Mouse (Mus musculus) kidney, embryonic 16.5 days (tissue): ENCODE data around the gene Lrrc49. TPM values are rescaled to one million over a fixed set of nuclear protein-coding genes. Genes with fewer than 3 reads are reported as not detected.

ENCODE experiments used
- ATAC-seq: fragments of 200-750 bp; cut with Nextera tagmentation; 2 replicates; pipeline ENCODE4 v1.8.0; 2017; ENCODE audit warnings: moderate TSS enrichment; ENCODE audit not compliant: low FRiP score, low TSS enrichment
- H3K27ac ChIP-seq: fragments of 300-500 bp; sonication (generic); 2 replicates; pipeline ENCODE4 v1.5.1; 2014; ENCODE audit warnings: low read length
- H3K27me3 ChIP-seq: fragments of 300-500 bp; sonication (generic); 2 replicates; pipeline ENCODE4 v1.6.1; 2014; ENCODE audit warnings: low read length, control low read depth, mixed read lengths; ENCODE audit not compliant: insufficient read depth
- H3K36me3 ChIP-seq: fragments of 300-500 bp; sonication (generic); 2 replicates; pipeline ENCODE4 v1.6.1; 2014; ENCODE audit warnings: low read length, control low read depth, mixed read lengths; ENCODE audit not compliant: insufficient read depth
- H3K4me1 ChIP-seq: fragments of 300-500 bp; sonication (generic); 2 replicates; pipeline ENCODE4 v1.6.1; 2014; ENCODE audit warnings: low read length, control low read depth, mixed read lengths; ENCODE audit not compliant: insufficient read depth
- H3K4me2 ChIP-seq: fragments of 300-500 bp; sonication (generic); replicated peaks from 2 replicates; pipeline ENCODE4 v1.6.1; 2014; ENCODE audit warnings: low read depth, low read length
- H3K4me3 ChIP-seq: fragments of 300-500 bp; sonication (generic); 2 replicates; pipeline ENCODE4 v1.5.1; 2014; ENCODE audit warnings: mild to moderate bottlenecking, low read length
- H3K9ac ChIP-seq: fragments of 300-500 bp; sonication (generic); replicated peaks from 2 replicates; pipeline ENCODE4 v1.6.1; 2014; ENCODE audit warnings: low read length
- H3K9me3 ChIP-seq: fragments of 300-500 bp; sonication (generic); 2 replicates; pipeline ENCODE4 v1.6.1; 2016; ENCODE audit warnings: low read length, control low read depth
- WGBS: fragments of 180-500 bp; shearing (Covaris S2); extraction: QIAGEN DNeasy Blood & Tissue Kit; methylation state at CpG from one replicate; pipeline ENCODE4 v1.1.7; 2014; 5-methylcytosine and 5-hydroxymethylcytosine counted together
- polyA plus RNA-seq: library from polyadenylated mRNA; unstranded; fragments of >200 nt; fragmentation: Nextera tagmentation; extraction: Ambion mirVana; gene quantifications from 2 replicates; pipeline ENCODE4 v1.2.1, GENCODE M21; 2015

The Lrrc49 gene
- polyA plus RNA-seq, 1 experiment from 2014 or later, result 16.7 TPM

DNA sequence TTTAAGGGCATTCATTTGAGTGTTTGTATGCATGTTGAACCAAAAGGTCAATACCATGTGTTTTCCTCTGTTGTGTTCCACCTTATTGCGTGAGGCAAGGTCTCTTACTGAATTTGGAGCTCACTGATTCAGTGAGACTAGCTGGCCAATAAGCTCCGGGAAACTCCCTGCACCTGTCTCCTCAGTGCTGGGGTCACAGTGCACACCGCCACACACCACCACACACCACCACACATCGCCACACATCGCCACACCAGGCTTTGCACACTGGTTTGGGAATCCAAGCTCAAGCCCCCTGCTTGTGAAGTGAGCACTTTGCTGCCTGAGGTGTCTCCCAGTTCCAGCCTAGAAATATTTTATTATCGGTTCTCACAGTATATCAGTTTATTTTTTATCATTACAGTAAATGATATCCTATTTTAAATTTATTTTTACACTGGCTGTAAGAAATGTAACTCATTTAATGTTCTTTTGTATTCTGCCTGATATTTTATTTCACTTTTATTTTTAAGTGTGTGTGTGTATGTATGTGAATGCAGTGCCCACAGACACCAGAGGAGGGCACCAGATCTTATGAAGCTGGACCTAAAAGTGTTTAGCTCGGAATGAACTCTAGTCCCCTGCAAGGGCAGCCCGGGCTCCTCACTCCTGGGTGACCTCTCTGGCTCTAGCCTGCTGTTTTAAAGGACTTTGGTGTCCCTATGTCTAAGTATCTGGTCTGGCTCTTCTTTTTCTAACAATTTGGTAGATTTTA is 96.9 kb downstream of the Lrrc49 start:
- 83% methylated on average over 8 of the region's 8 CpGs for WGBS
- Histone ChIP-seq H3K27me3 (no peaks in the 10 kb centered on the region), H3K27ac (no peak overlapping the region), H3K4me2 (no peak overlapping the region), H3K9me3 (no peaks in the 10 kb centered on the region), H3K9ac (no peak overlapping the region), H3K36me3 (peaks cover 6% of the 10 kb centered on the region), H3K4me1 (no peaks in the 10 kb centered on the region), H3K4me3 (no peak overlapping the region)
- ATAC-seq, result no peak

- no peak for ATAC-seq
- no peak overlapping the region for H3K9ac ChIP-seq
- H3K27me3 ChIP-seq, result no peaks in the 10 kb centered on the region
- H3K9me3 ChIP-seq, result no peaks in the 10 kb centered on the region
- no peak overlapping the region for H3K4me2 ChIP-seq
- peaks cover 9% of the 10 kb centered on the region for H3K36me3 ChIP-seq
- H3K4me1 ChIP-seq, result no peaks in the 10 kb centered on the region
- WGBS, result 78% methylated on average over 10 of the region's 10 CpGs
- H3K27ac ChIP-seq, result no peak overlapping the region
- H3K4me3 ChIP-seq, result no peak overlapping the region
These were observed 99.0 kb downstream of the Lrrc49 start for GRCm38 (mm10) chr9:60588914-60589313.

DNA sequence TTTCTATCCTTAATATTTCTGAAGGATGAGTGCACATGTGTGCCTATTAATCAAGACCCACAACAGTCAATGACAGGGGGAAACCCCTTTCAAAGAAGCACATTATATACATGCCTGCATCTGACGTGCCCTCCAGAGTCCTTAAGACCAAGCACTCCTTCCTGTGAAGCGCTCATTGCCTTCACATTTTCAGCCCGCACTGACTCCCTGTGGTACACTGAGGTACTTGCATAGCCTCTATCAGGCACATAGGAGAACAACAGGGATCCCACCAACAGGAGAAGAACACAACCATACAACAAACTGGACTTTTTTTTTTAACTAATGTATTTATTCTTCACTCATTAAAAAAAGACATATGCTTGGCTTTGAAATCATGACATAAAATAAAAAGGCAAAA is 101.0 kb downstream of the Lrrc49 start:
- Histone ChIP-seq H3K9ac (no peak overlapping the region), H3K36me3 (peaks cover 9% of the 10 kb centered on the region), H3K9me3 (no peaks in the 10 kb centered on the region), H3K4me3 (no peak overlapping the region), H3K4me2 (no peak overlapping the region), H3K27ac (no peak overlapping the region), H3K27me3 (no peaks in the 10 kb centered on the region), H3K4me1 (no peaks in the 10 kb centered on the region; the same call in 1 of the 2 replicates)
- no peak for ATAC-seq
- 86% methylated on average over 3 of the region's 3 CpGs for WGBS

DNA sequence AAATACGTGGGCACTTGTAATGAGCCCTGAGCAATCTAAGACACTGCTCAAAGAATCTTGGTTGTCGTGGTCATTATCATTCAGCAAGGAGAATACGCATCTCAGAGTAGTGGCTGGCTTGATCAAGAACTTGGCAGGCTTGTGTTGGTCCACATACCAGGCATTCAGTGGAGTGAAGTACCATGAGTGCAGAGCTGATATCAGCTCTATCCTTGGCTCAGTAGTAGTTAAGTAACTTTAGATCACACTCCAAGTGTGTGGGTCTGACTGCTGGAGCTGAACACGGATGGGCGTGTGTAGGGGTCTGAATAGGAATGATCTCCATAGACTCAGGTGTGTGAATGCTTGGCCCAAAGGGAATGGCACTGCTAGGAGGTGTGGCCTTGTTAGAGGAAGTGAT is 102.8 kb downstream of the Lrrc49 start:
- no peak overlapping the region for H3K9ac ChIP-seq
- no peak overlapping the region for H3K27ac ChIP-seq
- H3K4me3 ChIP-seq, result no peak overlapping the region
- H3K27me3 ChIP-seq, result no peaks in the 10 kb centered on the region
- WGBS, result 86% methylated on average over 5 of the region's 5 CpGs
- ATAC-seq, result no peak
- no peaks in the 10 kb centered on the region for H3K9me3 ChIP-seq
- no peaks in the 10 kb centered on the region; the same call in 1 of the 2 replicates for H3K4me1 ChIP-seq
- H3K4me2 ChIP-seq, result no peak overlapping the region
- H3K36me3 ChIP-seq, result peaks cover 6% of the 10 kb centered on the region; the same call in 1 of the 2 replicates

DNA sequence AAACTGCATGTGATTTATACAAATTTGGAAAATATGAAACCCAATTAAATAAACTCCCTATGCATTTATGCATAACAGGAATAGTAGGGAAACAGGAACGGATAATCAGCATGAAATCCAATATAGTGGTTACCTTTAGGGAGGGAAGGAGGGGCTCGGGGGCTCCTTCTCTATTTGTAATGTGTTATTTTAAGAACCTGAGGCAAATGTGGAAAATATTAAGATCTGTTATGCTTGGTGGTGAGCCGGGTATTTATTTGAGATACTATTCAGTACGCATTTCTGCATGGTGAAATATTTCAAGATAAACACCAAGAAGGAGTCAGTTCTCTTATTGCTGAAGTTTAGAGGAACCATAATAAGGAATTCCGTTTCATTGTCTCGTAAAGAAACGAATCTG is 105.4 kb downstream of the Lrrc49 start:
- Histone ChIP-seq H3K4me3 (no peak overlapping the region), H3K36me3 (peaks cover 6% of the 10 kb centered on the region; the same call in 1 of the 2 replicates), H3K4me1 (no peaks in the 10 kb centered on the region; the same call in 1 of the 2 replicates), H3K27ac (no peak overlapping the region), H3K27me3 (no peaks in the 10 kb centered on the region), H3K9me3 (no peaks in the 10 kb centered on the region), H3K4me2 (no peak overlapping the region), H3K9ac (no peak overlapping the region)
- ATAC-seq, result no peak
- WGBS, result 58% methylated on average over 7 of the region's 7 CpGs

DNA sequence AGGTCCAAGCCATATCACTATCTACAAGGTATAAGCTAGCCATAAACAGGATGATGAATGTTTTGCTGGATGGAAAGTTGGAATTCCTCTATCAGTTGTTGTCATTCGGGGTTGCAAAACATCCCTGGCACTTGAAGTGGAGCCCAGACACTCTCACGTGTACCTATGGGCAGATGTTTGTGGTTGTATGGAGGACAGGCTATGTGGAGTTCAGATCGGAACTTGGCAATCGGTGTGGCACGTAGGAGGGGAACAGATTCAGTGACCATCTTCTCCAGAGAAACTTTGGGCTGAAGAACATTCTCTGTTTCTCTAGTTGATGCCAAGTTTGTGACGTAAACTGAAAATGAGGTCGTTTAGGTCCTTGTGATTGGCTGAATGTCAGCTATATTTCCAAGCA is 114.9 kb downstream of the Lrrc49 start:
- no peak for ATAC-seq
- 85% methylated on average over 7 of the region's 7 CpGs for WGBS
- no peaks in the 10 kb centered on the region for H3K36me3 ChIP-seq

GRCm38 (mm10) chr9:60571725-60572124 is 116.2 kb downstream of the Lrrc49 start:
- no peaks in the 10 kb centered on the region for H3K27me3 ChIP-seq
- ATAC-seq, result no peak
- 94% methylated on average over 4 of the region's 4 CpGs for WGBS
- no peak overlapping the region for H3K4me3 ChIP-seq
- H3K4me1 ChIP-seq, result no peaks in the 10 kb centered on the region
- no peak overlapping the region for H3K4me2 ChIP-seq
- H3K9me3 ChIP-seq, result no peaks in the 10 kb centered on the region
- H3K36me3 ChIP-seq, result no peaks in the 10 kb centered on the region
- no peak overlapping the region for H3K27ac ChIP-seq
- H3K9ac ChIP-seq, result no peak overlapping the region

More for the DNA sequence above, 114.9 kb downstream of the Lrrc49 start:
- H3K9me3 ChIP-seq, result no peaks in the 10 kb centered on the region
- no peak overlapping the region for H3K4me3 ChIP-seq
- no peaks in the 10 kb centered on the region for H3K4me1 ChIP-seq
- H3K9ac ChIP-seq, result no peak overlapping the region
- H3K4me2 ChIP-seq, result no peak overlapping the region
- H3K27ac ChIP-seq, result no peak overlapping the region
- no peaks in the 10 kb centered on the region for H3K27me3 ChIP-seq

- Histone ChIP-seq H3K4me2 (no peak overlapping the region), H3K4me1 (no peaks in the 10 kb centered on the region), H3K27ac (no peak overlapping the region), H3K9ac (no peak overlapping the region), H3K4me3 (no peak overlapping the region), H3K27me3 (no peaks in the 10 kb centered on the region), H3K9me3 (no peaks in the 10 kb centered on the region), H3K36me3 (no peaks in the 10 kb centered on the region)
- no peak for ATAC-seq
- 88% methylated on average over 4 of the region's 4 CpGs for WGBS
These were observed 116.9 kb downstream of the Lrrc49 start for GRCm38 (mm10) chr9:60571041-60571440.

- Histone ChIP-seq H3K4me2 (no peak overlapping the region), H3K9ac (no peak overlapping the region), H3K4me1 (0 out of 2 replicates have a peak, but pooled peaks cover under 1% of the 10 kb centered on the region), H3K4me3 (no peak overlapping the region), H3K9me3 (no peaks in the 10 kb centered on the region), H3K36me3 (no peaks in the 10 kb centered on the region), H3K27me3 (no peaks in the 10 kb centered on the region), H3K27ac (no peak overlapping the region)
- ATAC-seq, result no peak
- WGBS, result 80% methylated on average over 2 of the region's 2 CpGs
These were observed 118.6 kb downstream of the Lrrc49 start for GRCm38 (mm10) chr9:60569366-60569765.

DNA sequence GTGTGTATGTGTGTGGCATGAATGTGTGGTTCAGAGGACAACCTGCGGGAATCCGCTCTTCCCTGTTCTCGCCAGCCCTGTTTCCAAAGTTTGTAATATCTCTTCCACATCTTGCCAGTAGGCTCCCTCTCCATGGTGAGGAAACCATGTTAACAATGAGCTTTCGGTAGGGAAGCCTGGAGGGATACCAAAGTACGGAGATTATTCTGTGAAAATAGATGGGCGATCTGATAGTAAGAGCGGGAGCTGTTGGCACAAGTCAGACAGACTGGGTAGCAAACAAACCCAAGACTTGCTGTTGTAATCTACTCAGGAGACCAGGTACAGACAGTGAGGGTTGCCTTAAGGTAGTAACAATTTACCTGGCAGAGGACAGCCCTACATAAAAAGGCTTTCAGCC is 124.1 kb downstream of the Lrrc49 start:
- H3K27ac ChIP-seq, result peak overlapping the region; percentile 95
- no peak overlapping the region for H3K4me2 ChIP-seq
- WGBS, result 76% methylated on average over 7 of the region's 7 CpGs

More for the DNA sequence above, 124.1 kb downstream of the Lrrc49 start:
- no peaks in the 10 kb centered on the region for H3K36me3 ChIP-seq
- H3K27me3 ChIP-seq, result no peaks in the 10 kb centered on the region
- H3K4me1 ChIP-seq, result peaks cover 42% of the 10 kb centered on the region
- H3K9ac ChIP-seq, result no peak overlapping the region
- no peaks in the 10 kb centered on the region for H3K9me3 ChIP-seq
- H3K4me3 ChIP-seq, result no peak overlapping the region
- no peak for ATAC-seq
